Mouse (Mus musculus) neural tube, embryonic 11.5 days (tissue): ENCODE results near the gene Map3k20. TPM values are rescaled to one million over a fixed set of nuclear protein-coding genes. Genes with fewer than 3 reads are reported as not detected.

Experiments
- ATAC-seq: fragments of 200-750 bp; cut with Nextera tagmentation; 2 replicates; pipeline ENCODE4 v1.8.0; 2017; ENCODE audit warnings: moderate number of reproducible peaks, mild to moderate bottlenecking, moderate TSS enrichment, moderate library complexity; ENCODE audit not compliant: insufficient read depth, low FRiP score, low TSS enrichment
- DNase-seq: peaks from one replicate; pipeline ENCODE4 v3.0.0-alpha.2; 2015; ENCODE audit warnings: low spot score
- H3K27ac ChIP-seq: fragments of 300-500 bp; sonication (generic); 2 replicates; pipeline ENCODE4 v1.5.1; 2014; ENCODE audit warnings: low read depth, mild to moderate bottlenecking, low read length
- H3K27me3 ChIP-seq: fragments of 300-500 bp; sonication (generic); 2 replicates; pipeline ENCODE4 v1.6.1; 2014; ENCODE audit warnings: mild to moderate bottlenecking, low read length, mixed read lengths; ENCODE audit not compliant: control insufficient read depth, insufficient read depth
- H3K36me3 ChIP-seq: fragments of 300-500 bp; sonication (generic); 2 replicates; pipeline ENCODE4 v1.6.1; 2014; ENCODE audit warnings: mild to moderate bottlenecking, low read length, moderate library complexity, mixed read lengths; ENCODE audit not compliant: control insufficient read depth, insufficient read depth
- H3K4me1 ChIP-seq: fragments of 300-500 bp; sonication (generic); 2 replicates; pipeline ENCODE4 v1.6.1; 2014; ENCODE audit warnings: low read length, mixed read lengths; ENCODE audit not compliant: control insufficient read depth, insufficient read depth
- H3K4me2 ChIP-seq: fragments of 300-500 bp; sonication (generic); 2 replicates; pipeline ENCODE4 v1.6.1; 2014; ENCODE audit warnings: low read depth, mild to moderate bottlenecking, moderate library complexity
- H3K4me3 ChIP-seq: fragments of 300-500 bp; sonication (generic); 2 replicates; pipeline ENCODE4 v1.5.1; 2014; ENCODE audit warnings: low read depth, low read length
- H3K9ac ChIP-seq: fragments of 300-500 bp; sonication (generic); 2 replicates; pipeline ENCODE4 v1.6.1; 2014; ENCODE audit warnings: mild to moderate bottlenecking, low read length
- H3K9me3 ChIP-seq: fragments of 300-500 bp; sonication (generic); 2 replicates; pipeline ENCODE4 v1.6.1; 2016; ENCODE audit warnings: low read length; ENCODE audit not compliant: control insufficient read depth
- WGBS: fragments of 180-500 bp; shearing (Covaris S2); extraction: QIAGEN DNeasy Blood & Tissue Kit; methylation state at CpG from one replicate; pipeline ENCODE4 v1.1.7; 2014; 5-methylcytosine and 5-hydroxymethylcytosine counted together
- polyA plus RNA-seq: library from polyadenylated mRNA; unstranded; fragments of >200 nt; fragmentation: Nextera tagmentation; extraction: Ambion mirVana; gene quantifications from 2 replicates; pipeline ENCODE4 v1.2.1, GENCODE M21; 2014

The Map3k20 gene
- polyA plus RNA-seq, 1 experiment from 2014 or later, result 8.6 TPM

DNA sequence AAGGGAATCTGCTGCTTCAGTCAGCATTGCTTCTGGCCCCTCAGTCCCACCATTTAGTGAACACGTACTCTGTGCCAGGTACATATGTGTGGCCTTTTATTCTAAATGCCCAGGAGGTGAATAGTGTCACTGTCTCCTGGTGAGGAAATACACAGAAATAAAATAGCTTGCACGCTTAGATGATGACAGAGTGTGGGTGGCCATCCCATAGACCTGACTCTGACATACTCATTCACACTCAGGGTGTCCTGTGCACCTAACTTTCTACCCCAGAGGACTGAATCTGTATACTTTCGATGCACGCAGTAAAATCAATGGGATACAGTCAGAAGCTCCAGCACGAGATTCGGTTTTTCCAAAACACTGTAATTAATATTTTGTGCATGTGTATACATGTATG lies 18.0 kb upstream of the Map3k20 start:
- Histone ChIP-seq H3K36me3 (no peaks in the 10 kb centered on the region), H3K9ac (no peak overlapping the region), H3K27ac (no peak overlapping the region), H3K9me3 (no peaks in the 10 kb centered on the region), H3K4me1 (no peaks in the 10 kb centered on the region), H3K27me3 (no peaks in the 10 kb centered on the region), H3K4me3 (no peak overlapping the region), H3K4me2 (no peak overlapping the region)
- DNase-seq, result no peak
- no peak for ATAC-seq
- 88% methylated on average over 6 of the region's 6 CpGs for WGBS

DNA sequence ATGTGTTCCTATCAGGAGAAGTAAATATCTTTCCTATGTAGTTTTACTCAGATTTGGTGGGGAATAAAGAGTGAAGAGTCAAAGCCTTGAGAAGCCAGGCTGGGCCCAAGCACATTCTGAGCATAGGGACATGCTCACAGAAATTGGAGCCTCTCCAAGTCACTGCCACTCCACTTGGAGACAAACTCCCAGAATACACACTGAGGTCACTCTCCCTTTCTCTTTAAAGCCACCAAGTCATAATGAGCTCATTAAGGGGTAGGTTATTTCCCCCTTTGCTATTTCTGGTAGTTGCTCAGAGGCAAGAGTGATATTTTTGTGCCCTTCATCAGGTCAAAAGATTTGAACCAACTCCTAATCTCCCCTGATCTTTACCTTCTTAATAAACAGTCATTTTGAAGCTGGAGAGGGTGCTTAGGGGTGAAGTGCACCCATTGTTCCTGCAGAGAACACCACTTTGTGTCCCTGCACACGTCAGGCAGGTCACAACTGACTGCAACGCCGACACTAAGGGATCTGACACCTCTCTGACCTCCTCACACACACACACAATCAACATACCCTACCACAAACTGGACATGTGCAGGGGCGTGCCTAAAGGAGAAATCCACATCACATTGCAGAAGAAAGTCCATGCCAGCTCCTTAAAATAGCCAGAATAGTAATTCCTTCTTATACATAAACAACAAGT lies 15.6 kb upstream of the Map3k20 start:
- H3K36me3 ChIP-seq, result no peaks in the 10 kb centered on the region
- DNase-seq (no peak), ATAC-seq (no peak)
- H3K4me3 ChIP-seq, result no peak overlapping the region
- no peak overlapping the region for H3K27ac ChIP-seq
- H3K27me3 ChIP-seq, result no peaks in the 10 kb centered on the region
- no peak overlapping the region for H3K9ac ChIP-seq
- H3K4me1 ChIP-seq, result no peaks in the 10 kb centered on the region
- H3K9me3 ChIP-seq, result no peaks in the 10 kb centered on the region
- WGBS, result 72% methylated on average over 4 of the region's 4 CpGs
- no peak overlapping the region for H3K4me2 ChIP-seq

DNA sequence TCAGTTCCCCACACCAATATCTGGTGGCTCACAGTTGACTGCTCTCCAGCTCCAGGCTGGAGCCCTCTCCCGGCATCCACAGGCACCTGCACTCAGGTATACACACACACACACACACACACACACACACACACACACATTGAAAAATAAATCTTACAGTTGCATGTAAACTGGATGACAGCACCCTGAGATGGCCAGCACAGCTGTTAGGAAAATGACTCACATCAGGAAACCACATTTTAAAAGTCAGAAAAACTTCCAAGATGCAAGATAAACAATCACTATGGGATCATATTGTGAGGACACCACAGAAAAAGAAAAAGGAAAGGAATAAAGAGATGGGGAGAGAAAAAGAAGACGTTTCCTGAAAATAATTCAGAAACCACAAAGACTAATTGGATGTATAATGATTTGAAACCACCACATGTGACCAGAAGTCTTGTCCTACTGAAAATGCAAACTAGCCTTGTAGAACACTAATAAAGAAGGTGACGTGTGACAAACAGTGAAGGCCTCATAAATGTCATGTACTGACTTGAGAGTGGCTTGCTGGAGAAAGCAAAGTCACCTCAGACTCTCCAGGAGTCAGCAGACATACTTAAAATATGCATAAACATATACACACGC lies 7.1 kb upstream of the Map3k20 start:
- DNase-seq, result no peak
- no peaks in the 10 kb centered on the region for H3K4me1 ChIP-seq
- ATAC-seq, result no peak
- H3K9me3 ChIP-seq, result no peaks in the 10 kb centered on the region
- WGBS, result 86% methylated on average over 4 of the region's 4 CpGs
- no peak overlapping the region for H3K4me3 ChIP-seq
- H3K9ac ChIP-seq, result no peak overlapping the region
- no peaks in the 10 kb centered on the region for H3K27me3 ChIP-seq
- no peaks in the 10 kb centered on the region for H3K36me3 ChIP-seq
- no peak overlapping the region for H3K27ac ChIP-seq
- H3K4me2 ChIP-seq, result no peak overlapping the region

DNA sequence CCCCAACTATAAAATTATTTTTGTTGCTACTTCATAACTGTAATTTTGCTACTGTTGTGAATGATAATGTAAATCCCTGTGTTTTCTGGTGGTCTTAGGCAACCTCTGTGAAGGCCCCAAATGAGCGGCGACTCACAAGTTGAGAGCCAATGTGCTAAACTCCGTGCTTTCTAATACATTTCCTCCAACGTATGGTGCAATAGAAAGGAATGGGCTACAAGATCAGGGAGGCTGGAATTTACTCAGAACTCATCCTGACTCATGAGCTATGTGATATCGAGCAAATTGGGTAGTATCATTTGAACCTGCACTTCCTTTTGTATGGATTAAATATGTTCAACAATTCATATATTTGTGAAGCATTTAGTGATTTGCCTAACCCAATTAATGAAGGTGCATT lies 4.9 kb upstream of the Map3k20 start:
- Histone ChIP-seq H3K9me3 (no peaks in the 10 kb centered on the region), H3K36me3 (no peaks in the 10 kb centered on the region), H3K4me3 (no peak overlapping the region), H3K27ac (no peak overlapping the region), H3K4me1 (no peaks in the 10 kb centered on the region), H3K27me3 (no peaks in the 10 kb centered on the region), H3K4me2 (no peak overlapping the region), H3K9ac (no peak overlapping the region)
- ATAC-seq (no peak), DNase-seq (no peak)
- 97% methylated on average over 5 of the region's 5 CpGs for WGBS

DNA sequence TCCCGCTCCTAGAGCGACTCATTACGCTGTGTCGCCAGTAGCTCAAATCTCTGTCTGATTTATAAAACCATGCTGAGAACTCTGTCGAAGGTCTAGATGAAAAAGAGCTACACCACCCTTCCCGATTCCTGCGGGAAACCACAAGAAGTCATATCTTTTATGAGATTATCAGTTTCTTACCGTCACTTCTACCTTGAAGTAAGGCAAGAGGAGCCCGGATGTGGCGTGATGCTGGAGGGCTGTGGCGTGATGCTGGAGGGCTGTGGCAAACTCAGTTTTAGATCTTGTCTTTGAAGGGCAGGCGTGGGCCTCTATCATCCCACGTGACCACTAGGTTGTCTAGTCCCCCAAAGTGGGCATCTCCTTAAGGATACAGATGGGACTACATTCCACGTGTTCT lies 3.5 kb upstream of the Map3k20 start:
- Histone ChIP-seq H3K9me3 (no peaks in the 10 kb centered on the region), H3K4me1 (no peaks in the 10 kb centered on the region), H3K27me3 (no peaks in the 10 kb centered on the region), H3K36me3 (no peaks in the 10 kb centered on the region), H3K9ac (no peak overlapping the region), H3K4me3 (no peak overlapping the region), H3K27ac (no peak overlapping the region), H3K4me2 (no peak overlapping the region)
- DNase-seq (no peak), ATAC-seq (no peak)
- 88% methylated on average over 14 of the region's 14 CpGs for WGBS

DNA sequence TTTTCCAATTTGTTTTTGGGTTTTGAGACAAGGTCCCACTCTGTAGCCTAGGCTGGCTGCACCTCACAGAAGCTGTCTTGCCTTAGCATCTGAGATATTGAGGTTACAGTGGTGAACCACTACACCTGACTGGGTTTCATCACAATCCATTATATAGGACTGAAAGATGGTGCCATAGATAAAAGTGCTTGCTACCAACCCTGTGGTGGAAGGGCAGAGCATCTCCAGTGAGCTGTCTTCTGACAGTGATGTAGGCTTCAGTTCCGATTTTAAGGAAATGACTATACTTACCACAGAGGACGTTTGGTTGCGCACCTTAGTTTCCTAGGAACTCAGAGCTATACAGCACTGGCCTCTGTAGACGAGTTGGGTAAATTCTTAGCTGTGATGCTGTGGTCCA lies 2.7 kb upstream of the Map3k20 start:
- H3K36me3 ChIP-seq, result no peaks in the 10 kb centered on the region
- ATAC-seq (no peak), DNase-seq (no peak)
- H3K4me1 ChIP-seq, result no peaks in the 10 kb centered on the region
- no peak overlapping the region for H3K27ac ChIP-seq
- no peak overlapping the region for H3K9ac ChIP-seq
- H3K4me3 ChIP-seq, result no peak overlapping the region
- 87% methylated on average over 4 of the region's 4 CpGs for WGBS
- no peaks in the 10 kb centered on the region for H3K27me3 ChIP-seq
- H3K9me3 ChIP-seq, result no peaks in the 10 kb centered on the region
- no peak overlapping the region for H3K4me2 ChIP-seq

DNA sequence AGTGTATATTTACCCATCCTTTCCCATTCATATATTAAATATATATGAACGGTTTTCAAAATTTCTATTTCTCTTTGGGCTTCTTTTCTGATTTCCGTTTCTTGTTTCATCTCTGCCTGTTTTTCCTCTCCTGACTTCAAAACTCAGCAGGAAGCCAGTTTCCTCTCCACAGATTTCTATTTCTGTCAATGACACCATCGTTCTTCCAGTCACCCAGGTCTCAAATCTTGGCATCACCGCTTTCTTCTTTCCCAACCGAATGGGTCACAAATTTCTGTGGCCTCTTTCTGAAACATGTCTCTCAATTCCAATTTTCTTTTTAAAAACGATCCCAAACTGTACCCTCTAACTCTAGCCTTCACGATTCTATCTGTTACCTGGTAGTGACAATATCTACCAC lies 748 bp upstream of the Map3k20 start:
- Histone ChIP-seq H3K27ac (no peak overlapping the region), H3K4me3 (no peak overlapping the region), H3K9me3 (no peaks in the 10 kb centered on the region), H3K4me2 (no peak overlapping the region), H3K4me1 (no peaks in the 10 kb centered on the region), H3K27me3 (no peaks in the 10 kb centered on the region), H3K9ac (no peak overlapping the region), H3K36me3 (no peaks in the 10 kb centered on the region)
- DNase-seq (no peak), ATAC-seq (no peak)
- WGBS, result 76% methylated on average over 7 of the region's 7 CpGs

DNA sequence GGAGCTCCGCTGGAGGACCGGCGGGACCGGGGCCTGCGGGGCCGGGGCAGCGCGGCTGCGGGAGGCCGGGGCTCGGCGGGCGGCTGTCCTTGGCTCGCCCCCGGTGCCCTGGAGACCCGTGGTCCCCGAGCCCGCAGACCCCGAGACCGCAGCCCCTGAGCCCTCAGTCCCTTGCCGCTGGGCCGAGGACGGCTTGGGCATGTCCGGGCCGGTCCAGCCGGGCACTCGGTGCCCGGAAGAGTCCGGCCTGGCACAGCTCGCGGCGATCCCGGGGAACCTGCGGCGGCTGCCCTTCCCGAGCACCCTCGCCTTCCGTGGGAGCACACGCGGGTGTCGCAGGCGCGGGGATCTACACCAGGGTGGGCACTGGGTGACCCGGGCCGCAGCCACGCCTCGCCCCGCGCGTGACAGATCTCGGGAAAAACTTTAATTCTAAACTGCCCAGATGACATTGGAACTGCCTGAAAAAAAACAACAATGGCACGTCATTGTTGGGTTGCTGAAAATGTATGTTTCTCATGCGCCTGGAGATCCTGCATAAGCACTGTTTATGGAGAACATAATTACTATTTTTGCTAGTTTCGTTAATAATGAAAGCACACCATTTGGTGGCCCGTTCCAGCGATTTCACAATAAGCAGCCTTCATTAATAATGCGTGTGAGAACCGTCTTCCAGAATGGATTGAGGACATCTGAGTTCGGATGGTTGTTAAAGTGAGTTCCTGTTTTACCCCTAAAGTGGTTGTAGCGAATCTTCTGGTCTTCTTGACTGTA lies 638 bp downstream of the Map3k20 start:
- Histone ChIP-seq H3K4me1 (no peaks in the 10 kb centered on the region), H3K9ac (peak overlapping the region; percentile 89), H3K27me3 (no peaks in the 10 kb centered on the region), H3K4me3 (peak overlapping the region; percentile 81), H3K4me2 (peak overlapping the region; percentile 92), H3K27ac (no peak overlapping the region), H3K9me3 (no peaks in the 10 kb centered on the region), H3K36me3 (no peaks in the 10 kb centered on the region)
- DNase-seq (no peak), ATAC-seq (peak; percentile 65)
- 1% methylated on average over 55 of the region's 60 CpGs for WGBS

DNA sequence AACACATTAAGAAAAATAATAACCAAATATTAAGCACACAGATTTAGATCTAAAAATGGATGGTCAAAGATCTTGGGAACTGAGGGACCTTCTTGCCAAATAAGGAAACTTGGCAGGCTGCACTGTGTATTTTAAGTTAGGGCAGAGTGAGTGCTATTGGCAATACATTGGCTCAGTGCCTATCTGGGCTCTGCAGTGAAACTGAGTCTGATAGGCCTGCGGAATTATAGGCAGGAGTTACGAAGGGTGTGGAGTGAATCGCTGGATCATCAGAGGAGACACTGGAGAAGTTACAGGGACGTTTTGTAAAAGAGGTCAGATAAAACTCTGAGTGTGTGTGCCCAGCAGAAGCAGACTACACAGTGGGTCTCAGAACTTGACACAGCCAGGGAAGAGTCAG lies 1.7 kb downstream of the Map3k20 start:
- WGBS, result 69% methylated on average over 4 of the region's 4 CpGs
- ATAC-seq, result no peak

More for the DNA sequence above, 1.7 kb downstream of the Map3k20 start:
- H3K27me3 ChIP-seq, result no peaks in the 10 kb centered on the region
- H3K27ac ChIP-seq, result no peak overlapping the region
- H3K9ac ChIP-seq, result no peak overlapping the region
- no peaks in the 10 kb centered on the region for H3K9me3 ChIP-seq
- no peak for DNase-seq
- H3K4me2 ChIP-seq, result no peak overlapping the region
- H3K4me1 ChIP-seq, result no peaks in the 10 kb centered on the region
- H3K36me3 ChIP-seq, result no peaks in the 10 kb centered on the region
- H3K4me3 ChIP-seq, result no peak overlapping the region
